Mouse (Mus musculus) left cerebral cortex, postnatal 25 days (tissue): Measurements from ENCODE around the gene Rnf135. TPM values are rescaled to one million over a fixed set of nuclear protein-coding genes. Genes with fewer than 3 reads are reported as not detected.

Experiments
- total RNA-seq, 2 experiments: library from RNA; stranded (reverse); gene quantifications; 2 replicates each; pipeline ENCODE4 v1.2.3; 2021

Gene Rnf135
- total RNA-seq, 2 experiments from 2014 or later, result 3.4 to 4.1 TPM

Other genes starting within 250 kb of the Rnf135 start
- 10 to 100 TPM; 25.3 to 32.0 TPM for gene Utp6, start 221.5 kb upstream of the Rnf135 start, total RNA-seq
- gene Suz12, start 190.7 kb upstream of the Rnf135 start, total RNA-seq, result 10 to 100 TPM; 35.2 to 41.2 TPM
- gene Crlf3, start 102.9 kb upstream of the Rnf135 start, total RNA-seq, result 10 to 100 TPM; 12.2 to 13.4 TPM
- gene Atad5, start 94.5 kb upstream of the Rnf135 start, total RNA-seq, result 1 to 10 TPM; 2.7 to 3.3 TPM
- 10 to 100 TPM in 1 of 2 experiments, 1 to 10 TPM in 1; 9.4 to 10.0 TPM for gene Tefm, start 41.7 kb upstream of the Rnf135 start, total RNA-seq
- gene Adap2, start 29.7 kb upstream of the Rnf135 start, total RNA-seq, result 1 to 10 TPM; 6.9 to 7.8 TPM
- 10 to 100 TPM; 72.9 to 76.9 TPM for gene Rhot1, start 25.2 kb downstream of the Rnf135 start, total RNA-seq
- 10 to 100 TPM; 28.5 to 29.7 TPM for gene Rhbdl3, start 117.1 kb downstream of the Rnf135 start, total RNA-seq
- 10 to 100 TPM; 46.8 to 50.1 TPM for gene 5730455P16Rik, start 194.2 kb downstream of the Rnf135 start, total RNA-seq
- gene Zfp207, start 199.4 kb downstream of the Rnf135 start, total RNA-seq, result 100 to 1,000 TPM; 132 to 142 TPM
- gene Psmd11, start 244.8 kb downstream of the Rnf135 start, total RNA-seq, result 100 to 1,000 TPM in 1 of 2 experiments, 10 to 100 TPM in 1; 93.5 to 110 TPM